Mouse (Mus musculus) embryo, embryonic 10 days (tissue): ENCODE data around the gene Acss2.
"Not testable (repeated sequence)": the region's sequence is repeated elsewhere in the genome, so short reads cannot be mapped to it uniquely, and the experiment has no call there.

Experiments
- DNase-seq: peaks from one replicate; pipeline ENCODE4 v3.0.0-alpha.2; 2015; ENCODE audit warnings: low spot score

The Acss2 gene

DNA sequence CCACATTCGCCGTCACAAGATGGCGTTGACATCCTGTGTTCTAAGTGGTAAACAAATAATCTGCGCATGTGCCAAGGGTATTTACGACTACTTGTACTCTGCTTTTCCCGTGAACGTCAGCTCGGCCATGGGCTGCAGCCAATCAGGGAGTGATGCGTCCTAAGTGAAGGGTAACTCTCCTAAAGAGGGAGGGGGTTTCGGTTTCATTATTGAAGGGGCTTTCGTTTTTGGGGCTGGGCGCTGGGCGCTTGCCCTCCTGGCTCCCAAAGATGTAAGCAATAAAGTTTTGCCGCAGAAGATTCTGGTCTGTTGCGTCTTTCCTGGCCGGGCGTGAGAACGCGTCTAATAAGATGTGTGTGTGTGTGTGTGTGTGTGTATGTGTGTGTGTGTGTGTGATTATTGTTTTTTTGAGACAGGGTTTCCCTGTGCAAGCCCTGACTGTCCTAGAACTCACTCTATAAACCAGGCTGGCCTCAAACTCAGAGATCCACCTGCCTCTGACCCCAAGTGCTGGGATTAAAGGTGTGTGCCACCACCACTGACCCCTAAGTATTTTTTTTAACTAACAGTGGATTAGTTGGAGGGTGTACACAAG lies 20.8 kb downstream of the Acss2 start:
- DNase-seq = not testable (repeated sequence)

DNA sequence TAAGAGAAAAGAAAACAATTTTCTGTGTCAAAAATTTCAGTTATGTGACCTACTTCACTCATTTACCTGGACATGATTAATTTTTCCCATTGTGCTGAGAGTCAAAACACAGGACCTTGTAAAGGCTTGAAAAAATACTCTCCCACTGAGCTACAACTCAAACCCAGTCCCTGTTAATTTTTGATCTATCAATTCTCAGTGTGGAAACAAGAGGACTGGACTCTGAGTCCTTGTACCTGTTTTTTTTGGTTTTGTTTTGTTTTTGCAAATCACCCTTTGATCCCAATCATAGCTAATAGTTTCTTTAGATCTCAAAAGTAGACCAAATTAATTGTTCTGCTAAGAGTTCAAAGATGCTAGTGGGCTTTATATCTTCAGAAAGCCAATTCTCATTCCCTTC lies 21.9 kb downstream of the Acss2 start:
- DNase-seq = no peak

DNA sequence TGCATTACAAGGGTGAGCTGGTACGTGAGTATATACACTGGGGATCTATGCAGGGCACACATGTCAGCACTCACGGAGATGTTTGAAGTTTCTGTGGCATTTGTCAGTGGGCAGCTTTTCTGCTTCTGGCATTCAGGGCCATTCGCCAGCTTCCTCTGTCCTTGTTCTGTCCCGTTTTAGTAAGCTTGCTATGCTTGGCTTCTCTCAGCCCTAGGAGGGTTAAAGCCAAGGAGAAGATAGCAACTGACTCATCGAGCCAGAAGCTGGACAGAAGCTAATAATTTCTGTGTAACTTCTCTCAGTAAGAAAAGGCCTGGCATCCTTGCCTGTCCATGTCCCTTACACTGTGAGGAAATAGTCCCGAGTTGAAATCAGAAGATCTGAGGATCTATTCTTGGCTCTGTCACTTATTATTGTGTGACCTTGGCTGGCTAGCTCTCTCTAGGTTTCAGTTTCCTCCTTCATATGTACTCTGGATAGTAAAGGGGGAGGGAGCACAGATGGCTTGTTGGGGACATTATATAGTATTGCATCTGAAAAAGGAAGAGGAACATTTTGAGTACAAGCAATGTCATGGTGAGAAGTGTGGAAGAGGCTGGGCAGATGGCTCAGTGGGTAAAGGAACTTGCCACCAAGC lies 23.2 kb downstream of the Acss2 start:
- DNase-seq = no peak

DNA sequence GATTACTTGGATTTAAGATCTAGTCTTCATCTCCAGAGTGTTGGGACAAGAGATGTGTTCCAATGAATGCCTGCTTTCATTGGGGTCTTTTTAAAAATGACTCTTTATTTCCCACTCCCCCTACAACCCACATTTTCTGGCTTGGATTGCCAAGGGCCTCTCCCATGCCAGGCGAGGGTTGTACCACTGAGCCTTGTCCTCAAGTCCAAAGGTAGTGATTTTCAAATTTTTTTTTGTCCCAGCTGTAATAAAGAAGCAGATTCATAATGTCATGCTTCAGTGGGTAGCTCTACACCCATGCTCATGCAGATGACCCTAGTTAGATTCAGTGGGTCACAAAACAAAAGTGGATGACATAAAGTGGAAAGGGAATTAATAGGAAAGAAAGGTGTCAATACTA lies 29.2 kb downstream of the Acss2 start:
- no peak for DNase-seq

DNA sequence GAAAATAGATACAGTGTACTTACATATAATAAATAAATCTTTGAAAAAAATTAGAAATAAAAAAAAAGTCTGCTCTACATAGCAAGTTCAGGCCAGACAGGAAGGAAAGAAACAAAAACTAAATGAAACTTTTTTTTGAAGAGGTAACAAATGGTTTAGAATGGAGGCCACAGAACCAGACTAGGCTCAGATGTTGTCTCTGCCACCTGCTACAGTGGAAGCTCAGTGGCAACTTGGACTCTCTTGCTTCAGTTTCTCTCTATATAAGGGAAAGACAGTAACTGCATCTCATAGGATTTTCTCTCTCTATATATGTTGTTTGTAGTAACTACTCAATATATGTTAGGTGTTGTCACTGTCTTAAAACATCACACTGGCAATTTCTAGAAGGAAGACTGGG lies 34.6 kb downstream of the Acss2 start:
- no peak for DNase-seq

DNA sequence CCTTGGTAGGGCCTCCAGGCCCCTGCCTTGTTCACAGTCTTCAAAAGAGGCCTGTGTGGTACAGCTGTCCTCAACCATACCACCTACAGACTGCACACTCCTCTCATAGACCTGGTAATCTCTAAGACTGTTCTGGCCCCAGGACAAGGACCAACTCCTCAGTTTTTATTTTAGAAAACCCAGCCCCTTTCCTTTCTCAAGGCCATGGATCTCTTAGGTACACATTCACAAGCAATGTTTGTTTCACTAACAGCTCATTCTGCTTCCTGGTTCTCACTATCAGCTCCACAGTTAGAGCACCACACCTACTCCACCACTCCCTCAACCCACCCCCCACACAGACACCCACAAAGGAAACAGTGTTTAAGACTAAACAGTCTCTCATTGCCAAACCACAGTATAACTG lies 35.2 kb downstream of the Acss2 start:
- no peak for DNase-seq

DNA sequence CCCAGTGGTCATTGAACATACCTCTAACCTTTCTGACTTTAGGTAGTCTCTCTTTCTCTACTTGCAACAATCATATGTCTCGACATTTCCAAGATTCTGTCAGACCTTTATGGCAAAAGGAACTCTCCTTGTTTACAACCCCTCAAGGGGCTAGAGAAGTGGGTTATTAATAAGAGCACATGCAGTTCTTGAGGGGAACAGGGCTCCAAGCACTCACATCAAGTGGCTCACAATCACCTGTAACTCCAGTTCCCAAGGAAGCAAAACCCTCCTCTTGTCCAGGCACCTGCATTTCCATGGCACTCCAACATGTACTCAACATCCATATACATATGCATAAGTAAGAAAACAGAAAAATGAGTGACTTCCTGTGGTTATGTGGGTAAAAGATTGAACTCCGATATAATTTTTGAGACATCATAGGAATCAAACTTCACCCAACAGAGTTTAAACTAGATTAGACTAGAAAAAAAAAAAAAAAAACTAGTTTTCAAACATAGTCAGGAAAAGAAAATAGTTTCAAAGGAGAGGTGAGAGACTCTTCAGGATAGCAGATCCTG lies 36.8 kb downstream of the Acss2 start:
- no peak for DNase-seq

DNA sequence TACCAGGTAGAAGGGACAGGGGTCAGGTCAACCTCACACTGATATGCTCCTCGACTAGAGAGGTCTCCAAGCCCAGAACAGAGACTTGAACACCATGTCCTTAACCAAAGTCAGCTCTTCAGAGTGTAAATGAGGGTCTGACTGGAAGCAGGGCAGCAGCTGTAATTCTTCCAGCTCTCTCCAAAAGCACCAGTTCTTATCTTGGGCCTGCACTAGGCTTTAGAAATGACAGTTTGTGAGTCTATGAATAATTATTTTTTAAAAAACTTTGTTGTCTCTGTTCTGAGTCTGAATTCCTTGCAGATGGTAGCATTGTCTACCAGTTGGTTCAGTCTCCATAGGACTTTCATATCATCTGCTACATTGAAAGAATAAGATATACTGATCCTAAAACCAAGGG lies 44.5 kb downstream of the Acss2 start:
- DNase-seq = no peak

DNA sequence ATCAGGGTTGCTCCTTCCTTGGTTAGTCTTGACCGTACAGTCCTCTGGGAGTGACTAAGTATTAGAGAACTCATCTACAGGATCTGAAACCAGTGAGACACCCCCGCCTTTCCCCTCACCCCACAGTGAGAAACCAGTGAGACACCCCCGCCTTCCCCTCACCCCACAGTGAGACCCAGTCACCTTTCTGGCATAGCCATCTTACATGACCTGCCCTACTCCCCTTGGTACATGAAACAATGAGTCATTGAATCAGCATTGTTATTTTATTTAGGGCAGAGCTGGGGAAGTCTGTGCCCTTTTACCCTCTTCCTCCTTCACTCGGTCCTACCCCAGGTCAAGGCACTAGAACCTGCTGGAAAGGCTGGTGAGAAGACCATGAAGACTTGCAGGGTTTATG lies 45.2 kb downstream of the Acss2 start:
- no peak for DNase-seq

DNA sequence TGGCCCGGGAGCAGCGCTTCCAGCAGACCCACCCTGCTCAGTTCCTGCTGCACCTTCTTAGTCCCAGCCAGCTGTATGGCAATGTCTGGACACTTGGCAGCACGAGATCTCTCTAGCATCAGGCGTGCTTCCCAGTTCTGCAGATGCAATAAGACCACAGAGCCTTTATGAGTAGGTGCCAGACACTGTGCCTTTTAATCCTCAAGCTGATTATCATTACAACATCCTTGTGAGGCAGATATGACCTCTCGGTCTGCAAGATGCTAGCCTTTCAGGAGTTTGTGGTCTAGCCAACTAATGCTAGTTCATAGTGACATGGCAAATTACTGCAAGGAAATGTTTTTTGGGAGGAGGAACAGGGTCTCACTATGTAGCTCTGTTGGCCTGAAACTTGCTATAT lies 50.0 kb downstream of the Acss2 start:
- no peak for DNase-seq

DNA sequence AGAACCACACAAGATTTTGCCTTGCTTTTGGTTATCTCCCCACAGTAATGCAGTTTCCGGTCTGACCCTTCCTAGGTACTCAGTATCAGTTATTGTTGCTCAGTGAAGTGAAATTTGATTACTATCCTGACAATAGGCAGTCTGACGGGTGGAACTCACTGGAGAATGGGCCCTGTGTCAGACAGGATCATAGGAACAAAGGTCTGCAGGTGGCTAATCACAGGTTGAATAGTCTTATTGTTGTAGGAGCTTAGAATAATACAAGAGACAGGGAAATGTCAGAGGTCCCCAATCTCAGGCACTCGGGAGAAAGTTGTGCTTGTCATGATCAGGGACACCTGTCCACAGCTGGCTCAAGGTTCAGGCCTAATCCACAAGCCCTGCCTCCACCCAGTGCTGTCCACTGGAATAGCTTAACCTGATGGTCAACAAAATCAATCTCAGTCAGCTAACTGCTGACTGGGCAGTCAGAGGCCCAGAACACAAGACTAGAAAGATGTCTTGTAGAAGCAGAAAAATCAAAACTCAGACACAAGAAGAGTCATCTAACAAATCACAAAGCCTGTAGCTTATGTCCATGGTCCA lies 51.6 kb downstream of the Acss2 start:
- DNase-seq = no peak

DNA sequence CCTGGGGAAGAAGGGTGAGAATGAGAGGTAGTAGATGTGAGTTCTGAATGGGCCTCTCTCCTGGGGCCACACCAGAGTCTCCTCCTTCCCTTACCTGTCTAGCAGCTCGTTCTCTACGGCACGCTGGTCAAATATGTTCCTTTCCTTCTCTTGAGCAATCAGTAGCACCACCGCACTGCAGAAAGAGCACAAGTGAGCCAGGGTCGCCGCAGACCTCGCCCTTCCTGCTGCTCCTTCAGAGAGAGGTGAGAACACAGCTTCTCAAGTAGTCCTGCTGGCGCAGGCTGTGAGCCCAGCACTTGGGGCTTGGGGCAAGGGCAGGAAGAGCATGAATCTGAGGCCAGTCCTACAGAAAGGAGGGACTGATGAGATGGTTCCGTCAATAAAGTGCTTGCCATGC lies 55.3 kb downstream of the Acss2 start:
- no peak for DNase-seq

DNA sequence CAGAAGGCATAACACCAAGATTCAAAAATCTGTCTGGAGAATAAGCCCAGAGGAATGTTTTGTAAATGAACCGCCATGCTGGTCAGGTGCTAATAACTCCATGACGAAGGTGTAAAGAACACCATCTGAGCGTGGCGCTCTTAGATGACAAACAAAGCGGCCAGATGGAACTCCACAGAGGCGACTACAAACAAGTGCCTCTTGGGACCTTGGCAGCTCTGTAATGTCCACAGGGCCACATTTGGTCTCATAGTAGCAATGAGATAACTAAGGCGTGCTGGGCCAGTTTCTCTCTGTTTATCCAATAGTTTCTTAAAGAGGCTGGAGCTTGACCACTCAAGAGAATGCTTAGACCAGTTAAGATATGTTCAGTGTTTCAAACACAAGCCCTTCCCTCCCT lies 56.2 kb downstream of the Acss2 start:
- DNase-seq = no peak

DNA sequence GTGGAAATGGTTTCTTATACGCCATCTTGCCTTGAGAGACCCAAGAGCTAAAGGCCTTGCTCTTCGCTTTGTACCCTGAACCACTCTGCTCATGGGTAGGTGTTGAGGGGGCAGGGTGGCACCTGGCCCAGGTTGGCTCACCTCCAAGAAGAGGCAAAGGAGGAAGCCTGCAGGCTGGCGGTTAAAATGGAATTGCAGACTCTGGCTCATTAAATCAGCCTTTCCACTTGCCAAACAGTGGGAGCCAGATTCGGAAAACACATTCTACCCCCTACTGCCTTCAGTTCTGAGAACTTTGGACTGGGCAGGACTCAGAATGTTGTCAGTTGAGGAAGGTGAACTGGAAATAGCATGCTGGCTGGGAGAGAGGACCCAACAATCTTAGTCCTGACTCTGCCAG lies 57.0 kb downstream of the Acss2 start:
- no peak for DNase-seq

DNA sequence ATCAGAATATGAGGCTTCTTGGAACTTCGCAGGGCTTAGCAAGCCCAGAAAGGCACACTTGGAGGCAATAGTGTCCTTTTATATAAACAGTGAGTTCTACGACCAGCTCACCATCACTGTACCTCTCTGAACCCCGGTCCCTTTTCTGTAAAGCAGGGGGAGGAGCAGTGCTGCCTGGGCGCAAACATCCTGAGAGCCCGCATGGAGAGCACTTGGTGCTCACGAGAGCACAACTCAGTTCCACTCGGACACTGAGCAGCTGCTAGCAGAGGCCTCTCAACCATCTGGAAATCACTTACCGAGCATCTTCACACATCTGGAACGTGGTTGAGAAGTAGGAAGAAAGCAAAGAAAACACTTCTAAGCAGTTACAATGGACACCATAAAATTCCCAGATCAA lies 58.9 kb downstream of the Acss2 start:
- DNase-seq = no peak

DNA sequence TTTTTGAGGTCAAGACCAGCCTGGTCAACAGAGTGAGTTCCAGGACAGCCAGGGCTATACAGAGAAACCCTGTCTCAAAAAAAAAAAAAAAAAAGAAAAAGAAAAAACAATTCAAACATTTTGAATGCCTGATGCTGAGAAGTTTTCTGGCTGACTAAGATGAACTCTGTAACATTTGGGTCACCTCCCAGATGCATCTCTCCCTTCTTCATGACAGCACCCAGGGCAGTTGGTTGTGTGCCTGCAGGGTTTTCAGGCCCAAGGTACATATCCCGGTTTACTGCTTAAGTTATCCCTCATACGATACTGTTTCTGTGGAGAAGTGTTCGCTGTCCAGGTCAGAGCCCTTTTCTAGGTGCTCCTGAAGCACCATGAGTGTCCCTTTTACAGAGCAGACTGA lies 62.6 kb downstream of the Acss2 start:
- no peak for DNase-seq

DNA sequence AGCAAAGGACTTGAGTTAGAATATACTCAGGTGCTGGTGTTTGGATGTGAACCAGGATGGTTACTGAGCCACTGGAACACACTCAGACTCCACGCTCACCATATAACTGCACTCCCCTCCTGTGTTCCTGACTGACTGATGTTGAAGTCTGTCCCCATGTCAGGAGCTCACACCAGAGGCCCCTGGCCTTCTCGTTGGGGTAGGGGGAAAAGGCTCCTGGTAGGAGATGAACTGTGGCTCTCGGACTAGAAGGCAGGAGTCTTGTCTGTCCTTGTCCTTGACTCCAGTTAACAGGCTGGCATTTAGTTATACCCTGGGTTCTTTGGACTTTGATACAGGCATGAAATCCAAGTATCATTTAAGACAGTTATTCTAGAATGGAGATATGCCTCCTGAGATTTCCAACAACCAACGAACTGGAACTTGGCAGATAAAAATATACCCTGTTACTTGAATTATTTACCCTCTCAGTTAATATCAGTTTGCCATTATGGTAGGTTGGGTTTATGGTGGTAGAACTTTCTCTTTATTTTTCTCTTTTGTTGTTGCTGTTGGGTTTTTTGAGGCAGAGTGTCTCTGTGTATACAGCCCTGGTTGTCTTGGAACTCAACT lies 64.7 kb downstream of the Acss2 start:
- no peak for DNase-seq

DNA sequence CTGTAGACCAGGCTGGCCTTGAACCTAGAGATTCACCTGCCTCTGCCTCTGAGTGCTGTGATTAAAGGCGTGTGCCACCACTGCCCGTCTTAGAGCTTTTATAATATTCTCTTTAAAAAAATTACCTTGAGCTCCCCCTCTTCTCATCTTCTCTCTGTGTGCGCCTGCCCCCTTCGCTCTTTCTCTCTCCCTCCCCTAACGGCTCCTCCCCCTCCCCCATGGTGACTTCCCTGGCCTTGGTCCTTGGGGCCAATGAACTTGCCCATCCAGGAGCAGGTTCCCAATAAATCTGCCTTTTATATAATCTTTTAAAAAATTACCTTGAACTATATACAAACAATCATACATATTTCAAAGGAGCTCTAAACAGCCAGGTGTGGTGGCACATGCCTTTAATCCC lies 65.2 kb downstream of the Acss2 start:
- no peak for DNase-seq

DNA sequence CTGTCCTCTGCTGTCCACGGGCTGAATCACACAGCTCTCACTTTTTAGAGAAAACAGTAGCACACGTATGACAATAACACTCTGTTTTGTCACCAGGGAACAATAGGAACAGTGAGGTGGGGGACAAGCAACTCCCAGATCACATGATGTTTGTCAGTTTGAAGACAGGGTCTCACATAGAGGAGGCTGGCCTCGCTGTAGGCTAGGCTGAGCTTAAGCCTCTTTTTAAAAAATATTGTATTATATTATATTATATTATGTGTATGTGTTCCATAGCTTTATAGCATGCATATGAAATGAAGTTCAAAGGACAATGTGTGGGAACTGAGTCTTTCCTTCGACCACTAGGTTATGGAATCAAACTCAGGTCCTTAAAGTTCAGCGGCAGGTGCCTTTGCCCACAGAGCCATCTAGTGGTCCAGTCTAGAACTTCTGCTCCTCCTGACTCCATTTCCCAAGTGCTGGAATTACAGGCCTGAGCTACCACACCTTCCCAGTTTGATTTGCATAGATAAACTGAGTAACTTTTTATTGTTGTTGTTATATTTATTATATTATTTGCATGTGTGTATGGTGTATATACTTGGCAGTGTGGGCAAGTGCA lies 66.3 kb downstream of the Acss2 start:
- DNase-seq = peak; percentile 79

DNA sequence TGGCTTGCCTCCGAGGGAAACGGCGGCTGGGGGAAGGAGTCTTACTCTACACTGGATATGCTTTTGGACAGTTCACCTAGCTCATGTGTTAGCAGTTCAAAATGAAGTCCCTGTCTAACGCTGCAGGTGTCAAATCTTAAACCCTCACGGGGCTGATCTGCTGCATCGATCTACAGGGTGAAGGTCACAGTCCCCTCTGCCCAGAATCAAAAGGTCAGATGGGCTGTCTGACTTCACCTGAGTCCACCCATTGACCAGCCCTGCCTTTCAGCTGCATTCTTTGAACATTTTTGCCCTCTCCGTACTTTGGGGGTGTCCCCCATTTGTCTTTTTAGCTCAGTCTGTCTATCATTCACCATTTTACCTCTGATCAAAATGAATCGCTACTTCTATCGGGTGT lies 67.3 kb downstream of the Acss2 start:
- no peak for DNase-seq

DNA sequence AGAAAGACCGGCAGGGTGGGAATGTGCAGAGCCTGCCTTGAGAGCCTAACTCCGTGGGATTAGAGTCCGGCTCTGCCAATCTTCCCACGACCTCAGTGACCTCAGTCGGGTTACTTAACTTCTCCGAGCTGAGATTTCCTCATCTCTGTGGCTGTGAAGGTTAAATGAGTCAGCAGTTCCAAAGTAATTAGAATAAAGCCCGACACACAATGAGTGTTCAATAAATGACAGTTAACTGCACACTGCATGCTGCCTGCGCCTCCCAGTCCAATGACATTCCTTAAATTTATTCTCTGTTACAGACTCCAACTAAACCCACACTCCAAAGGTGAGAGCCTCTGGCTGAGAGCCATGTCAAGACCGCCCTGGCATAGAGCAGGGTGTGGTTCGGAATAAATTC lies 67.7 kb downstream of the Acss2 start:
- no peak for DNase-seq

DNA sequence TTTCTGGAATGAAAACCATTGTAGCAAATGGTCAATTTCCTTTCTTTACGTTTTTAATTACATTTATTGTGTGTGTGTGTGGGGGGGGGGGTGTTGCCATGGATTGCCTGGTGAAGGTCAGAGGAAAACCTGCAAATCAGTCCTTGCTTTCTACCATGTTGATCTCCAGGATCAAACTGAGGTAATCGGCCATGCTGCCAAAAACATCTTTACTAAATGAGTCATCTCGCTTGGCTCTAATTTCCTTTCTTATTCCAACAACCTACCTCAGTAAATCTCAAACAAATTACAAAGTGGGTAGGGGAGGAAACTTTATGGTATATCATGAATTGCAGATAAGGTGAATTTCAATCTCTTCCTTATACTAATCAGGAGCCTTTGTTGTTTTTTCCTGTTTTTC lies 70.4 kb downstream of the Acss2 start:
- DNase-seq = no peak

DNA sequence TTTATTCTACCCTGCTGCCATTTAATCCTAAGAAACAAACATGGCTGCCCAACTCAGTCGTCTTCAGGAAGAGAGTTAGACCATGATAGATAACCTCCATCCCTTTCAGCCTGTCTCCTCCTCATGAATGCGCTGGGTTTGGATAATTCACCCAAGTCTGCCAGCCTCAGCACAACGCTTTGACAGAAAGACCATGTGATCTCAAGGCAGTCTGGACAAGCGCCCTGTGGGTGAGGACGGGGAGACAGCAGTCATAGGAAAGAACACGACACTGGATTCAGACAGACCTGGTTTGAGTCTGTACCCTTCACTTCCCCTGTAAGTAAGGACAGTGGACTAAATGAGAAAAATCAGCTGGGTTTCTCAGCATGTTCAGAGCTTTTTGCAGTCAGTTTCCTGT lies 71.8 kb downstream of the Acss2 start:
- DNase-seq = no peak
